Mouse (Mus musculus) adrenal gland, postnatal 14 days (tissue): ENCODE measurements around the gene Tmem131l. TPM values are rescaled to one million over a fixed set of nuclear protein-coding genes. Genes with fewer than 3 reads are reported as not detected.
"Not testable (repeated sequence)": the region's sequence is repeated elsewhere in the genome, so short reads cannot be mapped to it uniquely, and the experiment has no call there.

ENCODE experiments used
- DNase-seq: peaks from one replicate; pipeline ENCODE4 v3.0.0; 2021; ENCODE audit warnings: mixed read lengths
- total RNA-seq: library from RNA; stranded (reverse); gene quantifications from 2 replicates; pipeline ENCODE4 v1.2.3, GENCODE M21; 2021

The Tmem131l gene
- total RNA-seq, 1 experiment from 2014 or later: 45.7 TPM

DNA sequence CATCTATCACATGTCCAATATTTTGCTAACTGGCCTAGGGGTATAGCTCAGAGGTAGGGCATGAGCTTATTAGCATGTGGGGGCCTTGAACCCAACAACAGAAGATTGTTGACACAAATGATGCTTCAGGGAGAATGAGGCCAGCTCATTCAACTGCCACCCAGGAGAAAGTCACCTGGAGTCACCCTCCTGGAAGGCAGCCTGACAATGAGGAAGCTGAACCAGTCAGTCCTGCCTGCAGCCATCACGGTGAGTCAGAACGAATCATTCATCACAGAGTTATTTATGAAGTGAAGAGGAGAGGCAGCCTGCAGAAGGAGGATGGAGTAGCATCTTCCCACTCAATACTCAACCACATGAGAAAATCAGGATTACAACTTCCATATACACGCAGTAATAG is 124.9 kb downstream of the Tmem131l start:
- no peak for DNase-seq

DNA sequence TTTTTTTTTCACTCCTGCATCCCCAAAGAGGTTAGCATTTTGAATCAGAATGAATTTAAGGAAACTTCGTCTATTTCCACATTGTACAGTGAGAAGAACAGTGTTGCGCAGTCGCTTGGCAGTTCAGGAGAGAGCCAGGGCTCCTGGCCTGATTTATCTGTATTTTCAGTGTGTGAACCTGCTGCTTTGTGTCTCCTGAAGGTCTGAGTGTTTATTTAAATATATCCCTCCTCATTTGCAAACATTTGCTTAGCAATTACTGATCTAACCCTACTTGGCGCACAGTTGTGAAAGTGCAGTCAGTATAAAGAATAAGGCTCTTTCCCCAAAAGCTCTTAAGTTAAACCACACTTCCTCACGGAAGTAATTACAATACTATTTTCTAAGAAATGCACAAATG is 129.3 kb downstream of the Tmem131l start:
- DNase-seq: no peak

DNA sequence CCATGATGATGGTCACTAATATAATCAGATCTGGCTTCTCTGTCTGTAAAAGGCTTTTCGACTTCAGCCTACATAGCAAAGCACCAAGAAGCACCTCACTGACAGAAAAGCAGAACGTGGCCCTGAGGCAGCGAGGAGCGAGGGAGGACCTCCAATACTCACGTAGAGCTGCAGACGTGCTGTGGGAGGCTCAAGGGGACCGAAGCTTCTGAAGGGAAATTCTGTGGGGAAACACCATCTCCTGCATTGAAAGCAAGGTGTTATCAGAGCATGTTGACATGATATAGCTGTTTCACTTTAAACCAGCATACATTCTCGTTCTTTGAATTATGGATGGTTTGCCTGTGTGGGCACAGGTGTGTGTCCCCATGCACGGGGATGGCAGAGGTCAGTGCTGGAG is 133.8 kb downstream of the Tmem131l start:
- DNase-seq: no peak

DNA sequence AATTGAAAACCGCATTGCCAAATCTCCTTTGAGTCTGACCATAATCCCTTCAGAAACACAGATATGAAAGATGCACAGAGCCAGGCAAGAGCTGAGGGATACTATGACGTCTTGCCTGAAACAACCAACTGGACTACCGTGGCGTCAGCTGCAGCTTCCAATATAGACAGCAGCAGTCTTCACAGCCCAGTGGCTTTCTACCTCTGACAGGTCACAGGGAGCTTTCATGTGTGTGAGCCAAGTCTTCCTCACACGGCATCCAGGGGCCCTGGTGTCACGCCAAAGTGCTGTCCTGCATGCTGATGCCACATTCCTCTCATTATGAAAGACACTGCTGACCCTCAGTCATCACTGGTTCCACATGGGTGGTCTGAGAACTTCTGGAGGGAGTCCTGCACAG is 134.8 kb downstream of the Tmem131l start:
- DNase-seq: no peak

DNA sequence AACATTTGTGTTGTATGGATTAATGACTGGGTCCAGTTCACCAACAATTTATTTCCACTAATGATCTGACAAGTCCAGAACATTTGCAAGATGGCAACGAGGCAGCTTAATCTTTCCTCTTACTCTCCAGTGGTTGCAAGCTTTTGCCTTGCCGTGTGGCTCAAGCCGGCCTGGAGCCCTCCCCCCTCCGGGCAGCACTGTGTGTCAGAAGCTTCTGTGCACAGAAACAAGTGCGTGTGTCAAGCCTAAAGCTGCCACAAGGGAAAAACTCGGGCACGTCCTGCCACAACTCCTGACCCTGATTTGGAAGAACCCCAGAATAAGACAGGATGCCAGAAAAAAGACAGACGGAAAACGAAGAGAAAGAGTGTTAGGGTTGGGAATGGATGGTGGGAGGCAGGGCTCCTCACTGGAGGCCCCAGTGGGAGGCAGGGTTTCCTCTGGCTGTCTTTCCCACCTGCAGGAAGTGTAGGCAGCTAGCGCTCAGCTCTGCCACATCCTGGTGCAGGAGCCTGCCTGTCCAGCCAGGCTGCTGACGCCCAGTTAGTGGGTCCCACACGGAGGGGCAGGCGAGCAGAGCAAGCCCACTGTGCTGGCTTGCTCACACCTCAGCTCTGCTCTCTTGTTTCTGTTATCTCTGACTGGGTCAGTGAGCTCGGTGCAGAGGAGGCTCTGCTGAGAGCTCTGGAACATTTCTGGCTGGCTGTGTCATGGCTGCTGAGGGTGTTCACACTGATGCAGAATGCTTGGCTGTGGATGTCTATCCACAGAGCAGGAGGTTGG is 135.6 kb downstream of the Tmem131l start:
- no peak for DNase-seq

DNA sequence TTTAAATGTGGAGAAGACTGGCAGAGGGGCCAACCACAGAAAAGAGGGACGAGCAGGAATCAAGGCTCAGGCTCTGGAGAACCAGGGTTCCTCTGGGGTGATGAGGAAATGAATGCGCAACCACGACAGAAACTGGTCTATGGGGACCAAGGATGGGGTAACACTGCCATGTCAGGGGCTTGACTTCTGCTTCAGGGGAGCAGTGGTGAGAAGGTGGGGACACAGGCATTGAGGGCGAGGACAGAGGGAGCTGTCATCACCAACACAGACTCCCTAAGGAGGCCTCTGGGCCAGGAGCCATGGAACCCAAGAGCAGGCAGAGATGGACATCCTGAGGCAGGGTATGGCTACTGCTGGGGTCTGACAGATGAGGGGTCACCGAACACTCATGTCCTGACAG is 137.0 kb downstream of the Tmem131l start:
- no peak for DNase-seq

DNA sequence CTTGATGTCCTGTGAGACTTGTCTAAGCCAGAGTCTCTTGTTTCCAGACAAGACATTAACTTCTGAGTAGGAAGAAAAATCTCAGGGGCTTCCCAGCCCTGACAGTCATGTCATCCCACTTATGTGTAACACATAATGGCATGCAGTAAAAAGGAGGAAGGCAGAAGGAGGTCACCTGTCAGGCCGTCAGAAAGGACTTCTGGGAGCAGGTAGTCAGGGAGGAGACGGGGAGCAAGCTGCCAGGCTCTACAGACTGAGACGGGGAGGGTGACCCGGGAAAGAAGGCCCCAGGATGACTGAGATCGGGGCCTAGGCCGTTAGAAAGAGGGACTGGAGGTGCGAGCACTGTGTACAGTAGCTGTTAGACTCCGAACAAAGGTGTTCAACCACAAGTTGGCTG is 137.5 kb downstream of the Tmem131l start:
- no peak for DNase-seq

DNA sequence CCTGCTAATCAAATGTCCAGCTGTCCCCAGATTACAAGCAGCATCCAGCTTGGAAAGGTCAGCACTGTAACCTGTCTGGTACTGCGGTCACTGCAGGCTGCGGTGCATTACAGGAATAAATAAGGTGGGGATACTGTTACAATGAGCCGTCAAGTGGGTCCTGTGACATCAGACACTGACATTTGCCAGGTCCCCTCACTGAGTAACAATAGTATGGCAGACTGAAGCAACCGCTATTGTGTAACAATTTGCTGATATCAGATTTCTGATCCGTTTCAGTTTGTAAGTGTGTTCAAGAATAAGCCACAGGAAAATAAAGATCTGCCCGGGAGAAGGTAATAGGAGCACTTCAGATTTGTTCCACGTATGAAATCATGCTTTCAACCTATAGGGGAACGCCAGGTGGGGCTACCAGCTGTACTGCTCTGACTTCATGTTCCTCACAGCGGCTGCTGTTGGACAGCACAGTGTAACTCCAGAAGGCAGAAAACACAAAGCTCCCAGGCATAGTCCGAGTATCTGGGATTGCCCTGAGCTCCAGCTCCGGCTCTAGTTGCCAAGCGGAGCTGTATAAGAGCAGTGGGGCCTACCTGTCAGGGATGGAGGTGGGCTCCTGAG is 139.1 kb downstream of the Tmem131l start:
- DNase-seq: no peak

DNA sequence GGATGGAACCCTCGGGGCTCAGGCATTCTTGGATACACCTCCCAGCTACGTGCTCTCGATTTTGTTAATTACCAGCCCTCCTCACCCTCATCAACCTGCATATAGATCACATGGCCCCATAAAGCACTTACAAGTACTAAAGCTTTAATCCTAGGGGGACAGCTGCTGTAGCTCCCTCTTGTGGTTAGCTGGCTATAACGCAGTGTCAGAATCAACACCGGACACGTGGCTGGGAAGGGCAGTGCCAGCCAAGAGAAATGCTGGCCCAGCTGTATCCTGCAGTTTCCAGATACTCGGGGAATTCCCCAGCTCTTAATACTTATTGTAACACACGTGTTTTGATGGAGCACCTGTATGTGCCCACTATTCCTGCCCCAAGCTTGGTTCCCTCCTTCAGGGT is 140.4 kb downstream of the Tmem131l start:
- DNase-seq: peak; percentile 83

DNA sequence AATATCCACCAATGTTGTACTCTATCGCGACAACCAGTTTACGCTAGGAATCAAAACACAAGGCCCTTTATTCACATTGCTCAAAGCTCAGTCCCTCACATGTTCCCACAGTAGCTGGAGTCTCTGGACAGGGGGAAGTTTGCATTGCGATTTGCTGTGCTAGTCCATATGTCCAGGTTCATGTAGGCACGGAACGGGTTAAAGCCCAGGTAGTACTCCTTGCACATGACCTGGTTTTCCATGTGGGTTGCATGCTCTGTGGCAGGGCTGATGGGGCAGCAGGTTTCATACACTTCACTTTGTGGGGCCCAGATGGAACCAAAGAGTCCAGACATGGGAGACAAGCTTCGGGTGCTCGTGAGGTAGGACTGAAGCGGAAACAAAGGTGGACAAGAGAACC is 141.7 kb downstream of the Tmem131l start:
- no peak for DNase-seq

DNA sequence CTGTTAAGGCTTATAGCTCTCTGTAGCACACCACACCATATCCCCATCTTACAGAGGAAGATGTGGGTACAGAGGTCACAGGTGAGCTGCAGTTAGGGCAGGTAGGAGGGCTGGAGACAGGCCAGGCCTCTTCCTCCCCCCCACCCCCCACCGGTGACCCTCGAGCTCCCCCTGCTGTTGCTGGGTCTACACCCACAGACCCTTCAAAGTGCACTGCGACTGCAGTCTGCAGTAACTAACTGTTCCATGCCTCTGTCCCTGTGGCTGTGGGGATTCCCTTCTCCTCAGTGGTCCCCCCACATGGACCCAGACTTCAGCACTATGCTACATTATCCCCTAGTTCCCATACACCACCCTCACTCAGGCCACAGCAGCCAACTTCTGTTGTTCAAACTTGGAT is 144.2 kb downstream of the Tmem131l start:
- DNase-seq: no peak

DNA sequence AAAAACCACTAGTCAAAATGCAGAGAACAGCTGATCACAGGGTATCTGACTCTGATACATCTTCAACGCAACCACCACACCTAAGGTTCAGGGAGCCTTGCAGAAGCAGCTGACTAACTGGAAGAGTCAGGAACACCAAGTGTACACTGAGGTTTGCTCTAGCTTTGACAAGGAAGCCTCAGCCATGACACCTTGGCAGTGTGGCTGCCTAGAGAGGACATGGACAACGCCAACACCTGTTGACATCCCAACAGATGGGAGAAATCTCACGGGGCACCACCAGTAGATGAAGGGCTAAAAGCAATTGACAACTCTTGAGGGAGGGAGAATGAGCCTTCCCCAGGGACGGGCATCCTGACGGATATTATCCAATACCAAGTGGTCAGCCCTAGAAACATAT is 144.9 kb downstream of the Tmem131l start:
- DNase-seq: no peak

DNA sequence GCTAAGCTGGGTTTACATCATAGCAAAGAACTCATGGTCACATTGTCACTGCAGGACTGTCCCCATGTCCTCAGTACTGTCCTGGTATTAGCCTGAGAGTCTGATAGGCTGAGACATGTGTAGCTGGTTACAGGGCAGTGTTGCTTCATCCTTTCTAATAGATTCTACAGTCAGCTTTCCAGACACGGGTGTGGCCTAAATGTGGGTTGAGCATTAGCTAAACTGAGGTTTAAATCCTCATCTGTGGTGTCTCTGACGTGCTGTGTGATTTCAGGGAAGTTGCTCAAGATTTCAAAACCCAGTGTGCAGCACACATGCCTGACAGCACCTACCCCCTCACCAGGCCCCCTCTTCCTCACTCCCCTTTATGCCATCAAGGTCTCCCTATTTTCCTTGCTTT is 154.8 kb downstream of the Tmem131l start:
- DNase-seq: no peak

DNA sequence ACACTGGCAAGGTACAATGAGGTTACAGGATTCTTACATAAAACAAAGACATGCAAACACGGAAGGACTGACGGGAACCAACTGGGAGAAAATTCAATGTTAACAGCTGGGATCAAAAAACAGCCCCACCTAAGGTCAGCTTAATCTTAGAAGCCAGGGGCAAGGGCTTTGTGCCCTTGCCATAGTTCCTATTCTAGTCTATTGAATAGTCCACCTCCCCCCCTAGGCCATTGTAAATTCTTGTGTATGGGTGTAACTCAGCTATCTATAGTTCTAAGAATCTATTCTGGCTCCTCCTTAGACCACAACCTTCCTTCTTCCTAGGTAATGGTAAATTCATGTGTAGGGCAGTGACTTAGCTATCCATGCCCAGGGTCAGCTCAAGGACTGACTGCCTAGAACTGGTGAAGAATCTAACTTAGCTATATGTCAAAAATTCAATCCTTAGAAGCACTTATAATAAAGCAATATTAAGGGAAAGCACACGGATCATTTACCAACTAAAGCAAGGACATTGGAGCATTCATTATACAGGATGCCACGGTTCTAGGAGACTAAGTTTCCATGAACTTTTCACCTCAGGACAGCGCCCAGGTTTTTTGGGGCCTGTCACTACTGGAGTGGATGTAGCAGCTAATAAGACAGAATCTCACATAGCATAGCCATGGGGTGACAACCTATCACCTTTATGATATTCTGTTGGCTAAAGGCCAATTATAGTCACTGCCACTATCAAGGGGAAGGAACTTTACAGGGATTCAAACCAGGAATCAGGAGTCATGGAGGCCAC is 160.5 kb downstream of the Tmem131l start:
- not testable (repeated sequence) for DNase-seq

DNA sequence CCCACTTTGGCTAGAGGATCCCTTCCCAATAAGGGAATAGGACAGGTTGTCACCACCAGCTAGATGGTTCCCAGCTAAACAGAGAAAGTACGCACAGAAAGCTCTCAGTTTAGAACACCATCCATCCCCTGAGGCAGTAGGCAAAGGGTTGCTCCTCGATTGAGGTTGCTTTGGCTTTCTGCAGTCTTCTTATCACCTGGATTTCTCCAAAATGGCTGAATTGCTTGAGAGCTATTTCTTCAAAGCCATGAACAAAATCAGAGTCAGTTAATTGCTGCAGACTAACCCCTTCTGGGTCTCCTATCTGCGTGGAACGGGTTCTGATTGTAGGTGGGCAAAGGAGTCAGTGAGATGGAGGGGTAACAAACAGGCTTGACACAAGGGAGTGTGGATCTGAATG is 161.2 kb downstream of the Tmem131l start:
- DNase-seq: no peak

DNA sequence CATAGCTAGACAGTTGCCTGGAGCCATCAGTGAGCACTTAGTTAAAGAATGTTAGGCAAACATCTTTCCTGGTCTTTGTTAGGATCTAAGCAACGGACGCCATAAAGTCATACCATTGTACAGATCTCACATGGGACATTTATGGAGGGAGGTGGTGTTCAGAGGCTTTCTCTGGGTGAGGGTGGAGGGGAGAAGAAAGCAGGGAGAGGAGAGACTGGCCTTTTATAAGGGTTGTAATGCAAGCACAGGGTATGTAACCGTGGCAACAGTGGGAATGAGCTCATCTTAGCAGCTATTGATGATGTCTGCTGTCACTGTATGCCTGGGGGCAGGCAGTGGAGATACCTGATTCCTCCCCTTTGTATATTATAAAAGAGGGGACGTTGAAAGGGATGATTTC is 163.7 kb downstream of the Tmem131l start:
- DNase-seq: no peak

DNA sequence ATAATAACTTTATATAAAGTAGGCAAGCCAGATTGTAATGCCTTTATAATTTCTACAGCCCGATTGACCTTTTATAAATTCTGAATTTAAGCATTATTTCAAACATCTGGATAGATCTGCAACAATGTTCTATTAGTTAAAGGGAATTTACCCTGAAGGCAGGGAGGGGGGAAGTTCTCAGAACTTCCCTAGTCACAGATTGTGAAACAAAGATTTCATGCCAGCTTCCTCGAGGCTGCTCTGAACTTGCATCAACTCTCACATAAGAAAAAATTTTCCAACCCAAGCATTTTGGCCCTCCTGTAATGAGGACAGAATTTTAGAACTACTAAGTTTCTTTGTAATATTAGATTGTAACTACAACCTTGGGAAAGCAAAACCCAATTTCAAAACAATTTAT is 164.9 kb downstream of the Tmem131l start:
- DNase-seq: not testable (repeated sequence)

DNA sequence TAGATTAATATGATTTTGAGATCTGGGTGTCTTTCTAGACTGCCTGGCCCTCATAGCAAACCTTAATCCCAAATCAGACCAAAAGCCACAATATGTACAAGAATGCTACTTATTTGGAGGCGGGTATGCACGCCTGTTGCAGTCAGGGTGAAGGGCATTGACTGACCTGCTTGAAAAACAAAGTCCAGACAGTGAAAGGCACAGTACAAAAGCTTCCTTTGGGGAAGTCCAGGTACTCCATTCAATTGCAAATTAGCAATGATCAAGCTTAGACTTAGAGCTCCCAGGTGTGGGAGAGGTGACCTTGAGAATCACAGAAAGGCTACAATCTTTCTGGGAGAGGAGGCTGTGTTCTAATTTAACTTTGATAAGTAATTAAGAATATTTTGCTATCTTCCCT is 167.1 kb downstream of the Tmem131l start:
- not testable (repeated sequence) for DNase-seq

DNA sequence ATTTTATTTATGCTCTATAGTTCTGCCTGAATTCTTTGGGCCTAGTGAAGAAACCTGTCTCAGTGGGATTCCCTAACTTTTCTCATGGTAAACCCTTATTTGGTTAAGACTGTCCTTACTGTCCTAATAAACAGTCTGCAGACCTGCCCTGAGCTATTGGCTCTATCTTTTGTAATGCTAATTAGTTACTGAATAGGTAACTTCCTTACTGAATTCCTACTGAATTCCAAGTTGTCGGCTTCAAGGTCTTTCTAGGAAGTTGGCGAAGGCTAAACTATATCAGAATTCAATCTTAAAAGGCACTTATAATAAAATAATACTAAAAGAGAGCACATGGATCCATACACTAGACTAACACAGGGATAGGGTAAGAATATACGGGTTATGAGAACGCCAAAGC is 168.0 kb downstream of the Tmem131l start:
- not testable (repeated sequence) for DNase-seq

DNA sequence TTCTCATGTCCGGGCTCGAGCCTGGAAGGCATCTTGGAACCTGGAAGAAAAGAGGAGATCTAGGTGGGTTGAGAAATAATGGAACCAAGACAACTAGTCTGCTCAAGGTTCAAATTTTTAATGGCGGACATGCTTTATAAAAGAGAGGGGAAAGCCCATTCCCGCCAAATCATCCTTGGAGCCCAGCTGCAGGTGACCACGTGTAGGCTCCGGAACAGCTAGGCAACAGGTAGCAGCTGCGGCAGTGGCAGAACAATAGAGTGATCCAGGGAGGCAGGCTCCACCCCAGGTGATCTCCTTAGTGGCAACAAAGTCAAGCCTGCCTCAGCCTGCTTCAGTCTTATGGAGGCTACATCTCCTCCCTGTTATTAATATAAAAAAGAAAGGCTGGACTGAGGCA is 168.4 kb downstream of the Tmem131l start:
- not testable (repeated sequence) for DNase-seq

DNA sequence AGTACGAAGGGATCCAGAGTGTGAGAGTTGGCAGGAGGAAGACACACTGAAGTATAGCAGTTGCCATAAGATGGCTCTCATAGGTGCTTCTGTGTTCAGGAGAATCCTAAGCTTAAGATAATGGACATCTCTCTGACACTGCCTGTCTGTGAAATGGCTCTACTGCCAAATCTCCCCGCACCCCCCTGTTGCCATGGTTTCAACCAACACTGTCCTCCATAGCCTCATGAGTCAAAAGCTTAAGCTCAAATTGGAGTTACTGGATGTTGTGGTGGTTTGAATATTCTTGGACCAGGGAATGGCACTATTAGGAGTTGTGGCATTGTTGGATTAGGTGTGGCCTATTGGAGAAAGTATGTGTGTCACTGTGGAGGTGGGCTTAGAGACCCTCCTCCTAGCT is 170.2 kb downstream of the Tmem131l start:
- no peak for DNase-seq

DNA sequence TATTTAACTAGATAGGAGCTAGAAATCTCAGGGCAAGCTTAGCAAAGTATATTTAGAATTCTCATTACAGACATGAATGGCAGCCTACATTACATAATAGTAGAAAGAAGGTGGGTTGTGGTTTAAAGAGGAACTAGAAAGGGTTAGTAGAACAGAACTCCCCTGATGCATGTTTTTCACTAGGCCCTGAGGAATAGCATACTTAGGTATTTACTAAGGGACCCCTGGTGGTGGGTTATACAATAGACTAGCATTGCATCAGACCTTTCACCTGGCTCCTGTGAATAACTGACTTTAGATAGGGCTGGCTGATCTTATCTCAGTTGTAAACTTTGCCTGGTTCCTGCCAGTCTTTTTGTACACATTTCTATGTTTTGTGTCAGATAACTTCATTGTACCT is 172.9 kb downstream of the Tmem131l start:
- not testable (repeated sequence) for DNase-seq

DNA sequence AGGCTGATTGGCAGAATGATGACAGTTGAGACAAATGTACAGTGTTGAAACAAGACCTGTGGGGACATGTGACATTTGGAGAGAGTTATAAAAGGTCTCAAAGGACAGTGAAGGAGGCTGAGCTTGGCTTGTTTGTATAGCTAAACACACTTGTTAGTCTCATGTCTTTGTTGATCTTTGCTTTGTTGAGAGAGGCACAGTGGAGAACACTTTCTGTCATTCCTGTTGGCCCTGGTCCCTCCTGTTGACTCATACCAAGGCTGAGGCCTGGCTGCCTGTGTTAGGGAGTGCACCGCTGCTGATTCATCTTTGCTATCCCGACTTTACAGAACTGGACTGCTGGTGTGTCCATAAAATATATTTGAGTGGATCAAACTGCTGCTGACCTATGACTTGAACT is 174.8 kb downstream of the Tmem131l start:
- DNase-seq: peak; percentile 87
